Mouse (Mus musculus) hindbrain, embryonic 12.5 days (tissue): ENCODE data around the gene Csk. TPM values are rescaled to one million over a fixed set of nuclear protein-coding genes. Genes with fewer than 3 reads are reported as not detected.

ENCODE experiments used
- ATAC-seq: fragments of 200-750 bp; cut with Nextera tagmentation; 2 replicates; pipeline ENCODE4 v1.8.0; 2017; ENCODE audit warnings: moderate TSS enrichment; ENCODE audit not compliant: low FRiP score
- H3K27ac ChIP-seq: fragments of 300-500 bp; sonication (generic); 2 replicates; pipeline ENCODE4 v1.5.1; 2016; ENCODE audit warnings: mild to moderate bottlenecking
- H3K27me3 ChIP-seq: fragments of 300-500 bp; sonication (generic); 2 replicates; pipeline ENCODE4 v1.6.1; 2016; ENCODE audit warnings: mild to moderate bottlenecking
- H3K36me3 ChIP-seq: fragments of 300-500 bp; sonication (generic); 2 replicates; pipeline ENCODE4 v1.6.1; 2016; ENCODE audit warnings: mild to moderate bottlenecking
- H3K4me1 ChIP-seq: fragments of 300-500 bp; sonication (generic); 2 replicates; pipeline ENCODE4 v1.6.1; 2016
- H3K4me2 ChIP-seq: fragments of 300-500 bp; sonication (generic); replicated peaks from 2 replicates; pipeline ENCODE4 v1.6.1; 2016; ENCODE audit warnings: mild to moderate bottlenecking
- H3K4me3 ChIP-seq: fragments of 300-500 bp; sonication (generic); 2 replicates; pipeline ENCODE4 v1.5.1; 2016; ENCODE audit warnings: mild to moderate bottlenecking
- H3K9ac ChIP-seq: fragments of 300-500 bp; sonication (generic); 2 replicates; pipeline ENCODE4 v1.6.1; 2016; ENCODE audit warnings: mild to moderate bottlenecking, moderate library complexity
- H3K9me3 ChIP-seq: fragments of 300-500 bp; sonication (generic); replicated peaks from 2 replicates; pipeline ENCODE4 v1.6.1; 2016; ENCODE audit warnings: mild to moderate bottlenecking
- WGBS: fragments of 180-500 bp; shearing (Covaris S2); methylation state at CpG from one replicate; pipeline ENCODE4 v1.1.7; 2016; 5-methylcytosine and 5-hydroxymethylcytosine counted together
- polyA plus RNA-seq: library from polyadenylated mRNA; unstranded; fragments of >200 nt; fragmentation: Nextera tagmentation; extraction: Ambion mirVana; gene quantifications from 2 replicates; pipeline ENCODE4 v1.2.1, GENCODE M21; 2016

Gene Csk
- polyA plus RNA-seq, 1 experiment from 2014 or later, result 41.6 TPM

DNA sequence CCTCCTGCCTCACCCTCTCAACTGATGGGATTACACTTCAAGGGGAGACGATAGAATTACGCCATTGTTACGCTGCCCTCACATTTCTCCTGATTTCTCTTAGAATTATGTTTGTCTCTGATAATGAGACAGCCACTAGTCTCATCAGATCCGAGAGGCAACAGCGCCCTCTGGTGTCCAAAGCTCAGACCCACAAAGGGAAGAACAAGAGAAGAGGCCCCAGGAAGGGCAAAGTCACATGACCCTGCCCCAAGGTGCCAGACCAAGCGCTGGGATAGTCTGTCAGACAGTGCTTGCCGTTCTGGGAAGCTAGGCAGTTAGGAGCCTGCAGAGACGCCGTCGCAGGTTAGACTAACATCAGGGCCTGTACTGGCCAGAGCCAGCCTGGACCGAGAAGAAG is 2.3 kb upstream of the Csk start:
- H3K4me2 ChIP-seq, result peak overlapping the region; percentile 43
- no peak overlapping the region for H3K9ac ChIP-seq
- peaks cover 9% of the 10 kb centered on the region; the same call in 1 of the 2 replicates for H3K27me3 ChIP-seq
- H3K27ac ChIP-seq, result no peak overlapping the region
- H3K4me1 ChIP-seq, result peaks cover 16% of the 10 kb centered on the region
- no peaks in the 10 kb centered on the region for H3K36me3 ChIP-seq
- no peak overlapping the region for H3K4me3 ChIP-seq
- ATAC-seq, result peak; percentile 78
- no peaks in the 10 kb centered on the region for H3K9me3 ChIP-seq
- 3% methylated on average over 11 of the region's 11 CpGs for WGBS

GRCm38 (mm10) chr9:57654966-57655365 is 1.5 kb upstream of the Csk start:
- WGBS, result 85% methylated on average over 1 of the region's 1 CpGs
- Histone ChIP-seq H3K27me3 (peaks cover 9% of the 10 kb centered on the region; the same call in 1 of the 2 replicates), H3K9me3 (no peaks in the 10 kb centered on the region), H3K36me3 (no peaks in the 10 kb centered on the region), H3K9ac (no peak overlapping the region), H3K4me3 (no peak overlapping the region), H3K4me2 (no peak overlapping the region), H3K4me1 (peaks cover 19% of the 10 kb centered on the region), H3K27ac (no peak overlapping the region)
- no peak for ATAC-seq

- H3K4me1 ChIP-seq, result peaks cover 19% of the 10 kb centered on the region
- H3K27ac ChIP-seq, result no peak overlapping the region
- no peak overlapping the region; the same call in 1 of the 2 replicates for H3K9ac ChIP-seq
- H3K27me3 ChIP-seq, result peaks cover 9% of the 10 kb centered on the region; the same call in 1 of the 2 replicates
- no peak overlapping the region for H3K4me2 ChIP-seq
- no peak for ATAC-seq
- WGBS, result 14% methylated on average over 3 of the region's 3 CpGs
- no peak overlapping the region for H3K4me3 ChIP-seq
- no peaks in the 10 kb centered on the region for H3K36me3 ChIP-seq
- no peaks in the 10 kb centered on the region for H3K9me3 ChIP-seq
These were observed 576 bp downstream of the Csk start for GRCm38 (mm10) chr9:57652855-57653254.

DNA sequence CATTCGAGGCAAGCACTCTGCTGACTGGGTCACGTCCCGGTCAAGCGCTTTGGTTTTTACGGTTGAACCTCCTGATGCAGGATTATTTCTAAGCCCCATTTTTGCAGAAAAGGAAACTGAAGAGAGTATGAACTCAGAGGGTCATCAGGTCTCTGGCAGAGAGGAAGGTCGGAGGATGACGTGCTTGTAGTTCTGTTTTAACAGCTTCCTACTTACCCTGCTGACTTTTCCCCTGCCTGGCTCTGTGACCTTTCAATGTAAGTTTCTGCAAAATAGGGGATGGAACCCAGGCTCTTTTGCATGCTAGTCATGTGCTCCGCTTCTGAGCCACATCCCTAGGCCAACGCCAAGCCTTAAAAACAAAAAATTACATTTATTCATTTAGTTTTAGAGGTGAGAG is 1.1 kb downstream of the Csk start:
- Histone ChIP-seq H3K27ac (no peak overlapping the region), H3K4me1 (peaks cover 19% of the 10 kb centered on the region), H3K9me3 (no peaks in the 10 kb centered on the region), H3K27me3 (peaks cover 9% of the 10 kb centered on the region; the same call in 1 of the 2 replicates), H3K4me2 (no peak overlapping the region), H3K36me3 (no peaks in the 10 kb centered on the region), H3K4me3 (no peak overlapping the region), H3K9ac (no peak overlapping the region)
- no peak for ATAC-seq
- WGBS, result 62% methylated on average over 9 of the region's 9 CpGs

DNA sequence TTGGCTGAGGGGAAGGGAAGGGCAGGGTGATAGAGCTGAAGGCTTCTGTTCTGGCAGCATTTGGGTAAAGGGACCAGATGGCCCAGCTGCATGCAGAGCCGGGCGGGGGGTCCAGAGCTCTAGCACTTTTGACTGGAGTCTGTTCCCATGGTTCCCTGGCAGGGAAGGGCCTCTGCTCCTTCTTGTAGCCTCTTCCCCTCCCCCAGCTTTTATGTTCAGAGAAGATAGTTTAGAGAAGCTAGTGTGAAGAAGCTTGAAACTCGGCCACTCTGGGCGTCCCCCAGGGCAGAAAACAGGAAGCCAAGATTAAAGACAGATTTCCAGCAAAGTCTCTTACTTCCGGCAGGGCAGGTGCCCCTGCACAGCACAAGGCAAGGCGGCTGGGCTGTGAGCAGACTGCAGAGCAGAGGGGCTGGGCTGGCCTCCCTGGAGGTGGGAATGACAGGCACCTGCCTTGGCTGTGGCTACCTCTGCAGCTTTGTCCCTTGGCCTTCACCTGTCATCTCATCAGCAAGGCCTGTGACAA is 2.6 kb downstream of the Csk start:
- no peaks in the 10 kb centered on the region for H3K9me3 ChIP-seq
- ATAC-seq, result no peak
- 33% methylated on average over 6 of the region's 6 CpGs for WGBS
- no peak overlapping the region for H3K4me3 ChIP-seq
- no peak overlapping the region; the same call in 1 of the 2 replicates for H3K27ac ChIP-seq
- H3K4me2 ChIP-seq, result no peak overlapping the region
- no peak overlapping the region for H3K9ac ChIP-seq
- H3K36me3 ChIP-seq, result no peaks in the 10 kb centered on the region
- peaks cover 17% of the 10 kb centered on the region for H3K4me1 ChIP-seq
- H3K27me3 ChIP-seq, result peaks cover 9% of the 10 kb centered on the region; the same call in 1 of the 2 replicates

DNA sequence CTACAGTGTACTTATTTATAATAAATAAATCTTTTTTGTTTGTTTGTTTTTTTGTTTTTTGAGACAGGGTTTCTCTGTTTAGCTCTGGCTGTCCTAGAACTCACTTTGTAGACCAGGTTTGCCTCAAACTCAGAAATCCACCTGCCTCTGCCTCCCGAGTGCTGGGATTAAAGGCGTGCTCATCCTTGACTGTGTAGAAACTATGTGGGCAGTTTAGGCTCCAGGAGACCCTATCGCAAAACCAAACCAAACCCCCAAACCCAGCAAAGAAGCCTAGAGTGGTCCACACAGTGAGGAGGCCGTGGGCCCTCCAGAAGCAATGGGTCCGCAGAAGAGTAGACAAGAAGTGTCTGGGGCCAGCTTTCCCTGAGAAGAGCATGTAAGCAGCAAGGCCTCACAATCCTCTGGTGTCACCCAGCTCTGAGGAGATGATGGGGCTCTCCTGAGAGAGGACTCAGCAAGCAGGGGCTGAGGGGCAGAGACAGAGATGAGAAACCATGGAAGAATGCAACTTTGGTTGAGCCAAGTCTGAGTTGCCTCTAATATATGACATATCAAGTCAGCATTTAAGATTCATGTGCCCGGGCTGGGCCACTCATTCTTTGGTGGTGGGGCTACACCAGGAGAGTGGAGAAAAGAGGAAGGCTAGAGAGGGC is 3.2 kb downstream of the Csk start:
- Histone ChIP-seq H3K4me3 (no peak overlapping the region), H3K36me3 (no peaks in the 10 kb centered on the region), H3K4me1 (peaks cover 20% of the 10 kb centered on the region), H3K9ac (no peak overlapping the region), H3K27me3 (peaks cover 9% of the 10 kb centered on the region; the same call in 1 of the 2 replicates), H3K4me2 (no peak overlapping the region), H3K27ac (no peak overlapping the region), H3K9me3 (no peaks in the 10 kb centered on the region)
- WGBS, result 89% methylated on average over 6 of the region's 6 CpGs
- no peak for ATAC-seq

DNA sequence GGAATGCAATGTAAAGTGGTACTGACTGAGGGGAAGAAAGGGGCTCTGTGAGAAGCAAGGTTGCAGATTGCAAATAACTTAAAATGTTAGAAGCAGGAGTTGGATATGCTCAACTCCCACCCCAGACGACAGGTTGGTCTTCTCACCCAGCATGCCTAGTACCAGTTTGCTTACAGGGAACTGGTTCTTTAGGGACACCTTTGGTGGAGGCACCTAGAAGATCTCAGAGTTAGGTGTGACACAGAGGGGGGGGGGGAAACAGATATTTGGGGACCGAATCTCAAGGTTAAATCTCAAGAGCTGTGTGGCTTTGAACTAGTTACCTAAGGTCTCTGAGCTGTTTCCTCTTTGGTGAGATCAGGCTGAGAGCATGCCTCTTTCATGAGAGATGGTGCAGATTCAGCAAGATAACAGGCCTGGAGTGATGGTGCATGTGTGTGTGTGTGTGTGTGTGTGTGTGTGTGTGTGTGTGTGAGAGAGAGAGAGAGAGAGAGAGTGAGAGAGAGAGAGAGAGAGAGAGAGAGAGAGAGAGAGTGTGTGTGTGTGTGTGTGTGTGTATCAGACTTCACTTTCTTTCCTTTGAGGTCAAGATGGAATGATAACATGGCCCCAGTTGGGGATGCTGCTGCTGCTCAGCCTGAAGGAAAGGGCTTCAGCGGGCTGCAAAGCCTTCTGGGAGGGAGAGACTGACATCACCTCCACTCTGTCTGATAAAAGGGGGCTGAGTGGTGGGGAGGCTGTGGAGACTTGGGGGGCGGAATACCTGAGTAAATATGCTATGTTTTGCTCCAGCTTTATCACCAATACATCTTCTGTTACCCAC is 5.9 kb downstream of the Csk start:
- no peak overlapping the region for H3K9ac ChIP-seq
- no peaks in the 10 kb centered on the region for H3K9me3 ChIP-seq
- H3K4me2 ChIP-seq, result no peak overlapping the region
- ATAC-seq, result no peak
- no peaks in the 10 kb centered on the region for H3K36me3 ChIP-seq
- WGBS, result 65% methylated on average over 4 of the region's 4 CpGs
- no peak overlapping the region for H3K4me3 ChIP-seq
- peaks cover 34% of the 10 kb centered on the region for H3K4me1 ChIP-seq
- no peaks in the 10 kb centered on the region for H3K27me3 ChIP-seq
- H3K27ac ChIP-seq, result no peak overlapping the region

DNA sequence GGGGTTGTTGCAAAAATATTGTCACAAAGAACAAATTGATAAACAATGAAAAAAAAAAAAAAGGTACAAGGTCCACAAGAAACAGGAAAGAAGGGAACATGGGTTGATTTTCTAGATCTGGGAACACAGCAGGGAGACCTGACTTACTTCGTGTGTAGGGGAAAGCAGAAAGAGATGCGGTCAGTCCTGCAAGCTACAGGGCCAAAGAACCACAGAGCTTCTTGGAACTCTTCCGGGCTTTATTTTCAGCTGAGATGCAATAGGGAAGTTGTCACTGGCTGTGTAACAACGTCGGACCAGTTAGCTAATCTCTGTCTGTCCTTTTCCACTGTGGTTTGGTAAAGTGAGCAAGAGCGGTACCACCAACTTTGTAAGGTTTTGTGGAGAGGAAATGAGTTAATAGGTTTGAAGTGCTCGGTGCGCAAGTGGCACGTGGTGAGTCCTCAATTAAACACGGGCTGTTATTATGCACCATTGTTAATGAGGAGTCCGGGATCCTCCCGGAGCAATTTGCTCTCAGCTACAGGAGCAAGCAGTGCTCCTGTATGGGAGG is 6.8 kb downstream of the Csk start:
- Histone ChIP-seq H3K27me3 (no peaks in the 10 kb centered on the region), H3K4me2 (no peak overlapping the region), H3K4me3 (no peak overlapping the region), H3K9ac (no peak overlapping the region), H3K4me1 (peaks cover 41% of the 10 kb centered on the region), H3K36me3 (peaks cover 9% of the 10 kb centered on the region; the same call in 1 of the 2 replicates), H3K27ac (no peak overlapping the region), H3K9me3 (no peaks in the 10 kb centered on the region)
- 70% methylated on average over 12 of the region's 12 CpGs for WGBS
- ATAC-seq, result no peak

GRCm38 (mm10) chr9:57644944-57645893 is 8.2 kb downstream of the Csk start:
- H3K9ac ChIP-seq, result peak overlapping the region; percentile 100
- no peaks in the 10 kb centered on the region for H3K27me3 ChIP-seq
- H3K4me3 ChIP-seq, result peak overlapping the region; percentile 98
- peak overlapping the region; percentile 97 for H3K4me2 ChIP-seq
- ATAC-seq, result peak; percentile 90
- under 1% methylated on average over 75 of the region's 85 CpGs for WGBS
- H3K4me1 ChIP-seq, result peaks cover 46% of the 10 kb centered on the region
- H3K27ac ChIP-seq, result peak overlapping the region; percentile 98
- H3K9me3 ChIP-seq, result no peaks in the 10 kb centered on the region
- peaks cover 9% of the 10 kb centered on the region; the same call in 1 of the 2 replicates for H3K36me3 ChIP-seq

- ATAC-seq, result peak; percentile 47
- Histone ChIP-seq H3K36me3 (peaks cover 9% of the 10 kb centered on the region; the same call in 1 of the 2 replicates), H3K4me3 (peak overlapping the region; percentile 98), H3K4me2 (peak overlapping the region; percentile 97), H3K9ac (peak overlapping the region; percentile 100), H3K9me3 (no peaks in the 10 kb centered on the region), H3K27me3 (no peaks in the 10 kb centered on the region), H3K27ac (peak overlapping the region; percentile 98), H3K4me1 (peaks cover 54% of the 10 kb centered on the region)
- WGBS, result 2% methylated on average over 18 of the region's 18 CpGs
These were observed 8.9 kb downstream of the Csk start for GRCm38 (mm10) chr9:57644442-57644943.

- Histone ChIP-seq H3K4me3 (peak overlapping the region; percentile 98), H3K4me1 (peaks cover 60% of the 10 kb centered on the region), H3K27ac (peak overlapping the region; percentile 41; the same call in 1 of the 2 replicates), H3K9ac (peak overlapping the region; percentile 100), H3K36me3 (peaks cover 9% of the 10 kb centered on the region; the same call in 1 of the 2 replicates), H3K4me2 (peak overlapping the region; percentile 97), H3K9me3 (no peaks in the 10 kb centered on the region), H3K27me3 (no peaks in the 10 kb centered on the region)
- WGBS, result 59% methylated on average over 7 of the region's 7 CpGs
- ATAC-seq, result no peak
These were observed 9.6 kb downstream of the Csk start for GRCm38 (mm10) chr9:57643856-57644180.
